Comparison of ENCODE assay signal across 8 mouse cellular contexts in genomic region chr11:36243747-36244490, GRCm38 (mm10).
A peak's percentile ranks its signal among the peaks of the same experiment; 100 is the strongest.
DNase-seq lines count a peak whose midpoint lies in the region; ATAC-seq and TF ChIP-seq lines count a peak whose summit lies in the region.
"Had no signal": no experiment of that assay in that cellular context is flagged by ENCODE, and none has a peak within 500 bp of the region (broad histone marks: within the 10 kb centered on the region; RNA-seq: fewer than 3 reads in every experiment).

No protein-coding gene starts in this region.

- H3K36me3 ChIP-seq in limb, embryonic 10.5 days: no peaks in the 10 kb centered on the region
- no peaks in the 10 kb centered on the region for H3K36me3 ChIP-seq in kidney, embryonic 14.5 days (ENCODE audit: control insufficient read depth, insufficient read depth, low read length)
- H3K36me3 ChIP-seq: heart, embryonic 13.5 days had no signal

- no peak for ATAC-seq in kidney, embryonic 14.5 days (ENCODE audit: low FRiP score, low TSS enrichment)
- ATAC-seq in monocyte, adult 5-6 weeks (replicated peaks; ENCODE audit: insufficient number of reproducible peaks, low FRiP score, low TSS enrichment, poor library complexity, severe bottlenecking): no peak

- peak; percentile 86 for DNase-seq in Muller cell, postnatal 12 days (ENCODE audit: inconsistent ontology term)
- peak; percentile 56 to 72 for DNase-seq in cerebellum, adult 2 months
- DNase-seq in gastrocnemius, postnatal 10 days: peak; percentile 46
- DNase-seq in limb, embryonic 10.5 days (ENCODE audit: low spot score): no peak
- peak; percentile 47 to 52 for DNase-seq in right cerebral cortex, adult 2 months (ENCODE audit: low spot score in 2 of 2)

- H3K27ac ChIP-seq in cerebellum, adult 2 months (ENCODE audit: insufficient read depth, low read length): no peak overlapping the region
- H3K27ac ChIP-seq in limb, embryonic 10.5 days: peak overlapping the region; percentile 25; the same call in 1 of the 2 replicates
- no peak overlapping the region for H3K27ac ChIP-seq in kidney, embryonic 14.5 days (ENCODE audit: low read depth, low read length)
- H3K27ac ChIP-seq: heart, embryonic 13.5 days had no signal

- TF ChIP-seq POLR2A in cerebellum, adult 2 months (IDR thresholded peaks at IDR 0.05; ENCODE audit: borderline replicate concordance, insufficient read depth, low read length): no peak

- TF ChIP-seq CTCF in cerebellum, adult 2 months (IDR thresholded peaks at IDR 0.05; ENCODE audit: borderline replicate concordance, insufficient read depth, low read depth, low read length): no peak

- no peak overlapping the region for H3K4me2 ChIP-seq in kidney, embryonic 14.5 days (replicated peaks; ENCODE audit: low read depth, low read length)
- H3K4me2 ChIP-seq: heart, embryonic 13.5 days had no signal

- no peaks in the 10 kb centered on the region for H3K9me3 ChIP-seq in limb, embryonic 10.5 days (replicated peaks)
- H3K9me3 ChIP-seq in kidney, embryonic 14.5 days (ENCODE audit: control insufficient read depth, low read length): no peaks in the 10 kb centered on the region
- H3K9me3 ChIP-seq: heart, embryonic 13.5 days had no signal

- WGBS in cerebellum, adult 2 months: 23% methylated on average over 18 of the region's 18 CpGs
- WGBS in limb, embryonic 10.5 days: 82% methylated on average over 18 of the region's 18 CpGs
- 68% methylated on average over 18 of the region's 18 CpGs for WGBS in kidney, embryonic 14.5 days

- no peak overlapping the region for H3K4me3 ChIP-seq in cerebellum, adult 2 months (replicated peaks; ENCODE audit: insufficient read depth, low read depth, low read length)
- no peak overlapping the region for H3K4me3 ChIP-seq in limb, embryonic 10.5 days
- H3K4me3 ChIP-seq in kidney, embryonic 14.5 days (ENCODE audit: low read length): no peak overlapping the region
- H3K4me3 ChIP-seq: heart, embryonic 13.5 days had no signal

- no peaks in the 10 kb centered on the region for H3K27me3 ChIP-seq in cerebellum, adult 2 months (ENCODE audit: control insufficient read depth, insufficient read depth, low read length)
- H3K27me3 ChIP-seq in limb, embryonic 10.5 days (ENCODE audit: low read depth, poor library complexity, severe bottlenecking): no peaks in the 10 kb centered on the region
- H3K27me3 ChIP-seq in kidney, embryonic 14.5 days (ENCODE audit: control insufficient read depth, insufficient read depth, low read length): no peaks in the 10 kb centered on the region
- H3K27me3 ChIP-seq: heart, embryonic 13.5 days had no signal

- no peak overlapping the region for H3K9ac ChIP-seq in kidney, embryonic 14.5 days (ENCODE audit: low read depth, low read length)
- H3K9ac ChIP-seq: heart, embryonic 13.5 days had no signal

- peaks cover 5% of the 10 kb centered on the region; the same call in 1 of the 2 replicates for H3K4me1 ChIP-seq in cerebellum, adult 2 months (ENCODE audit: control insufficient read depth, insufficient read depth, low read length)
- peaks cover 15% of the 10 kb centered on the region for H3K4me1 ChIP-seq in limb, embryonic 10.5 days
- no peaks in the 10 kb centered on the region for H3K4me1 ChIP-seq in kidney, embryonic 14.5 days (ENCODE audit: control insufficient read depth, insufficient read depth, low read length)
